Mouse (Mus musculus): ENCODE results near the gene Serp2. TPM values are rescaled to one million over a fixed set of nuclear protein-coding genes. Genes with fewer than 3 reads are reported as not detected.

The Serp2 gene
- polyA plus RNA-seq, 1 experiment from 2014 or later, result 142 TPM

DNA sequence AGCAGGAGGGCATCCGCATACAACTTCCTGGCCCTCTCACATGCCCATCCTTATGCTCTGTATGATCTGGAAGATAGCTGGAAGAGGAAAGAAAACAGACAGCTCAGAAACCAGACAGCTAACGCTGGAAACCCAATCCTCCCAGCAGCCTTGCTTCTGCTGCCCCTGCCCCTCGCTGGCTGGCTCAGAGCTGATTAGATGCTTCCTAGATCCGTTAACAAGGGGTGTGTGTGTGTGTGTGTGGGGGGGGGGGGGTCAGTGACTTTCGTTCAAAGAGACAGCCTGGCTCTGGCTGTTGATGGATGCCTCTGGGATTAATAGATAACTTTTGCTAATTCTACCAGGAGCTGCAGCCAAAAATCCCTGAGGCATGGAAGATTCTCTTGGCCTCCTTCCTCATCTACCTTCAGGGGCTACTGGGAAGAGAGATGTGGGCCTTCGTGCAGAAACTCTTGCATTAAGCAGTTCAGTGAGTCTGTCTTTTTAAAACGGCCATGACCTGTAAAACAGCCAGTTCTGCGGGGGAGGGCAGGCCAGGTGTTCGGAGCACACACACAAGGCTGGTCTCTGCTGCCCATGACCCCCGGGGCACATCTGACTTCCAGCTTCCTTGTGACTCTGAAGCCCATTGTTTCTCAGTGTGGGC is 23.4 kb downstream of the Serp2 start:
- H3K4me2 ChIP-seq, result peak overlapping the region; percentile 54
- peak overlapping the region; percentile 82 for H3K27ac ChIP-seq (replicated peaks)
- H3K36me3 ChIP-seq, result no peaks in the 10 kb centered on the region
- peak overlapping the region; percentile 18 for H3K4me3 ChIP-seq
- peak; percentile 49; the same call in 1 of the 2 replicates for ATAC-seq (ENCODE audit: low read depth)
- peak overlapping the region; percentile 60 for H3K9ac ChIP-seq
- H3K9me3 ChIP-seq, result no peaks in the 10 kb centered on the region
- H3K27me3 ChIP-seq, result no peaks in the 10 kb centered on the region
- peaks cover 28% of the 10 kb centered on the region for H3K4me1 ChIP-seq (replicated peaks)
- WGBS, result 21% methylated on average over 10 of the region's 10 CpGs

DNA sequence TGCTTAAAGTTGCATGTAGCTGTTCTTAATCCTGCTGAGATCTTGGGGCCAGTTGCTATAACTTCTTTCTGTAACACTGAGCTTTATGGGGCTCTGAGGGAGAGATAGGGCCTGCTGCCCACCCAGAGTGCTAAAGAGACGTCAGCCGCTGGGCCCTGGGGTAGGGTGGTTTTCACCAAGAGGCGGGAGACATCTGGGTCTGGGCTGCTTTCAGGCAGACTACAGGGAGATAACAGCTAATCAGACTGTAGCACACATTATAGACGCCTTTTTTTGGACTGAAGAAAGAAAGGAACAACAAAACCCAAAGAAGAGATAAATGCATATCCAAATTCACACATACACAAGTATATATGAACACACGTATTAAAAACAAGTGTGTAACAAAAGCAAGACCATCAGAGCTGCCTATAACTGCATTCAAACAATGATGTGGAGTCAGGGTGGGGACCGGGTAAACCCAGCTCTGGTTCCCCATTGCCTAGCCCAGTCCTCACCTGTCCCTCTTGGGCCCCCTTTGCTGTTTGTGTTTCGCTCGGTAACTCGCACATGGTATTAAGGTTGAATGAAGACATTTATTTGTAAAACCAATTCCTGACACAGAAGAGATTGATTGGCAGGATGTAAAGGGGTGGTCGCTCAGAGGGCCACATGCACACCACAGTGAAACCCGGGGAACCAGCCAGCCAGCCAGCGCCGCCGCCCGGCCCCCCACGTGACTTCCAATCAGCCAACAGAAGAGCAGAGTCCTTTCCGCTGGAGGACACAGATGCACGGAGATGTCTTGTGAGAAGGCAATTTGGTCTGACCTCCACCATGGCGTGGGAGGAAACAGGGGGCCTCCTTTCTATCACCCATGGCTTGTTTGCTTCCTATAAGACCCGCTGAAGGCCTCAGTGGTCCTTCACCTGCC is 24.2 kb downstream of the Serp2 start:
- Histone ChIP-seq H3K36me3 (no peaks in the 10 kb centered on the region), H3K9me3 (no peaks in the 10 kb centered on the region), H3K4me3 (peak overlapping the region; percentile 18), H3K27me3 (no peaks in the 10 kb centered on the region), H3K4me2 (peak overlapping the region; percentile 54), H3K27ac (replicated peaks) (peak overlapping the region; percentile 82), H3K9ac (peak overlapping the region; percentile 60), H3K4me1 (replicated peaks) (peaks cover 34% of the 10 kb centered on the region)
- peak; percentile 81 for ATAC-seq (ENCODE audit: low read depth)
- WGBS, result 40% methylated on average over 20 of the region's 20 CpGs

DNA sequence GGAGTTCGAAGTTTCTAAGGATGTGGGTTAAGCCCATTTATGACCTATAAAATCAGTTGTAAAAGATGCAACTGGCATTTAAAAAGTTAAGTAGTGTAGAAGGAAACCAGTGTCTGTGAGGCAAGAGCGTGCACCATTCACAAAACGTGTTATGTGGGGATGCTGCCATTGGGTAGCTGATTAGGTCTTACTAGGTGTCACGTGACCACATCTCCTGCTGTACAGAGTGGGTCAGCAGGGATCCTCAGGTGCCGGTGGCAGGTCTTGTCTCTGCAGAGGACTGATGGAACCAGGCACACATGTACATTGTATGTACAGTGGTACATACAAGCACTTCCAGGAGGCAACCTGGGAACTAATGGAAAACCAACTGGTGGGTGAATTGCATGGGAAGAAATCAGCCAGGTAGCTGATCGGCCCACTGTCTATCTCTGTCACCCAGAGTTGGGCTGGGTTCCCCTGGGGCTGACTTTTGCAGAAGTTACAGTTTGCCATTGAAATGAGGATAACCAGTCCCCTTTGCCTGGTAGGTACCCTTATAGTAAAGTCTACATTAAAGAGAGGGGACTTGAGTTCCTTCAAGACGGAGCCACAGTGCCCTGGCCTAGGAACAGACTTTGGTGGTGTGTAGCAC is 25.5 kb downstream of the Serp2 start:
- 94% methylated on average over 7 of the region's 7 CpGs for WGBS
- peaks cover 41% of the 10 kb centered on the region for H3K4me1 ChIP-seq (replicated peaks)
- H3K36me3 ChIP-seq, result no peaks in the 10 kb centered on the region
- no peaks in the 10 kb centered on the region for H3K9me3 ChIP-seq
- no peak for ATAC-seq (ENCODE audit: low read depth)
- H3K9ac ChIP-seq, result no peak overlapping the region
- no peak overlapping the region for H3K4me3 ChIP-seq
- H3K4me2 ChIP-seq, result no peak overlapping the region
- H3K27me3 ChIP-seq, result no peaks in the 10 kb centered on the region
- H3K27ac ChIP-seq (replicated peaks), result no peak overlapping the region

DNA sequence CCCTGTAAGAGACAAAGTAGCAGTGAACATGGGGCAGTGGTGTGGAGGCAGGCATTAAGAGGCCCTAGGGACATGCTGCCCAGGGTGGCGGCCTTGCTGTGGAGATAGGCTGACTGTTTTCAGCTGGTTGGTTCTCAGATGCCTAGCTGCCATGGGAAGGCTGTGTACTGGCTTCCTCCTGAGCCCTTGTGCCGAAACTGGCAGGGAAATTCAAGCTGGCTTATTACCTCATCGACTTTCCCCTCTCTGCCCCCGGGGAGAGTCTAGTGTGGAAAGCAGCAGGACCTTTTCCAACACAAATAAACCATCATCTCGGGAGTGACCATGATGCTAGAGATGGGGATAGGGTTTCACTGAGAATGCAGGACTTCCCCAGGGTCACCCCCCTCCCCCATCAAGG is 28.0 kb downstream of the Serp2 start:
- Histone ChIP-seq H3K36me3 (no peaks in the 10 kb centered on the region), H3K27me3 (no peaks in the 10 kb centered on the region), H3K4me2 (no peak overlapping the region), H3K9me3 (no peaks in the 10 kb centered on the region), H3K4me3 (no peak overlapping the region), H3K27ac (replicated peaks) (peak overlapping the region; percentile 59), H3K9ac (peak overlapping the region; percentile 31; the same call in 1 of the 2 replicates), H3K4me1 (replicated peaks) (peaks cover 38% of the 10 kb centered on the region)
- WGBS, result 29% methylated on average over 5 of the region's 5 CpGs
- no peak for ATAC-seq (ENCODE audit: low read depth)

DNA sequence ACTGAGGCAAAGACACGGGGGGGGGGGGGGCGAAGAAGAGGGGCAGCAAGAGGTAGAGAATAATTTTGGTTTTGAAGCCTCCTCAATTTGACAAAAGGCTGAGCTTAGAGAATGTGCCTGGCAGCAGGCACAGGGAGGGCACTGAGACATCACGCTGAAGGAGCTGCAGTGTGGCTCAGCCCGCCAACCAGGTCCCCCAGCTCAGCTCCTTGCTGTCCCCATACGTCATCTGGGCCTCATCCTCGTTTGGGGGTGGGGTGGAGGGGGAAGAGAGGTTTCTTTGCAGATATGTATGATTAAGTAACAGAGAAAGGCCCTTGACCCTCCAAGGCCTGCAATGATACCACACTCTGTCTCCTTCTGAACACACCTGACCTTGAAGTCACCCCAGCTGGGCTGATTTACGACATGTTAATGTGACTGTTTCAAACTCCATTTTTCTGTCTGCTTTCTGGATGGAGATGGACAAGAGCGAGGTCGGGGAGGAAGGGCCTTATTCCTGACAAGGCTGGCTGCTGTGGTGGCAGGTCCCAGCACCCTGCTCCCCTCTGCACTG is 28.9 kb downstream of the Serp2 start:
- no peak overlapping the region for H3K9ac ChIP-seq
- 0 out of 2 replicates have a peak, but pooled peaks have one; percentile 54 for ATAC-seq (ENCODE audit: low read depth)
- no peak overlapping the region for H3K4me3 ChIP-seq
- H3K36me3 ChIP-seq, result no peaks in the 10 kb centered on the region
- H3K27me3 ChIP-seq, result no peaks in the 10 kb centered on the region
- H3K4me1 ChIP-seq (replicated peaks), result peaks cover 30% of the 10 kb centered on the region
- WGBS, result 40% methylated on average over 9 of the region's 9 CpGs
- no peaks in the 10 kb centered on the region for H3K9me3 ChIP-seq
- no peak overlapping the region for H3K4me2 ChIP-seq
- H3K27ac ChIP-seq (replicated peaks), result peak overlapping the region; percentile 59; the same call in 1 of the 2 replicates

DNA sequence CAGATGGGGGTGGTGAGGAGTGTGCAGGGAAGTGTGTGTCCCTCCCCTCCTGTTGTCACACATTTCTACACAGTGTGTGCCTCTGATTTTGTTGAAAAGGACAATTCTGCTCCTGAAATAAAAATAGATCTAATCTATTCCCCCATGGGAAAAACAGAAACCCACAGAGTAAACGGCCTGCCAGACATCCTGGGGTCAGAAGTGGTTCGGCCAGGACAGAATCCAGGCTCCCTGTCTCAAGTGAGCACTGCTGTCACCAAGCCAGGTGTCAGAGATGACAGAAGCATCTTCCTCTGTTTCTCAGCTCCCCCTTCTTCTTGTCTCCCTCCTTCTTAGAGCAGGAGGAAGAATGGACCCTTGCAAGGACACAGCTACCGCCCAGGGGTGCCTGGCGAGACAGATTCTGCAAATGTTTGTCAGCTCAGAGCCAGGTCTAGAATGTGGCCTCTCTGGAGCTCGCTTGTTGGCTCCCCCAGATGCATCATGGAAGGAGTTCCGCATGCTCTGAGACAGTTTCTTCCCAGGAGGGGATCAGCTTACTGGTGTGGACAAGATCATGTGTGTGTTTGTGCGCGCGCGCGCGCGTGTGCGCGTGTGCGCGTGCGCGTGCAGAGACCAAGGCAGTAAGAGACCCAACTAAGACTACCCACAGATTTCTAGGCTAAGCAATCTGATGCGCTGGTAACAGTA is 29.5 kb downstream of the Serp2 start:
- 0 out of 2 replicates have a peak, but pooled peaks have one; percentile 48 for ATAC-seq (ENCODE audit: low read depth)

DNA sequence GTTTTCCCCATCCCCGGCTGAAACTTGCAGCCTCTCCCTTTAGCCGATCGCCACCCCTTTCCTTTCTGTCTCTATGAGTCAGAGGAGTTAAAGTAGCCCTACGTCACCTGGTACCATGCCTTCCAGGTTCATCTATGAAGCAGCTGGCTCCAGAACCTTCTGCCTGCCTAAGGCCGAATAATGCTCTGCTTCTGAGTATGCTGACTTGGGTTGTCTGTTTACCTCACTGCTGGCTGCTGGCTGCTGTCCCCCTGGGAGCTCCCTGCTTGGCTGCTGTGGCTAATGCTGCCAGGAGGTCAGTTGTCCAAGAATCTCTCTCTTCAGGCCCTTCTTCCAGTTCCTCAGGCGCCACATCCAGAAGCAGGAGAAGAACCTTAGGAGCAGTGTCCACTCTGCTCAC is 30.2 kb downstream of the Serp2 start:
- Histone ChIP-seq H3K27ac (replicated peaks) (no peak overlapping the region), H3K27me3 (no peaks in the 10 kb centered on the region), H3K4me1 (replicated peaks) (peaks cover 23% of the 10 kb centered on the region), H3K4me3 (no peak overlapping the region), H3K36me3 (no peaks in the 10 kb centered on the region), H3K9me3 (no peaks in the 10 kb centered on the region), H3K9ac (no peak overlapping the region), H3K4me2 (no peak overlapping the region)
- 89% methylated on average over 6 of the region's 6 CpGs for WGBS
- no peak for ATAC-seq (ENCODE audit: low read depth)

More for the DNA sequence above, 29.5 kb downstream of the Serp2 start:
- Histone ChIP-seq H3K9ac (no peak overlapping the region), H3K4me1 (replicated peaks) (peaks cover 24% of the 10 kb centered on the region), H3K27ac (replicated peaks) (no peak overlapping the region), H3K36me3 (no peaks in the 10 kb centered on the region), H3K27me3 (no peaks in the 10 kb centered on the region), H3K4me3 (no peak overlapping the region), H3K9me3 (no peaks in the 10 kb centered on the region), H3K4me2 (no peak overlapping the region)
- WGBS, result 91% methylated on average over 20 of the region's 20 CpGs

DNA sequence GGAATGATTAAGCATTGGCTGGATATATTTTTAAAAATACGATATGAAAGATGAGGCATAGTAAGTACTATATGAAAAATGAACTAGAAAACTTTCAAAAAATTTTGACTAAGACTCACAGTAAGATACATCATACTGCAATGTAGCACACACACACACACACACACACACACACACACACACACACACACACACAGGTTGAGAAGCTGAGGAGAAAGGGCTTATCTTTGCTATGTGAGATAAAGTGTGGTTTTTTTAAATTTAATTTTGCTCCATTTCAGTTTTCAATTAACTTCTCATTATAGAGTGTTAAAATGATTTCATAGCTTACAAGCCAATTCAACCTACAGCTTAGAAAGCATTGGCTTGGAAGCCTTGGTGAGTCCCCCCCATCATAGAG is 33.3 kb downstream of the Serp2 start:
- Histone ChIP-seq H3K27ac (replicated peaks) (no peak overlapping the region), H3K4me3 (no peak overlapping the region), H3K9ac (no peak overlapping the region), H3K27me3 (no peaks in the 10 kb centered on the region), H3K9me3 (no peaks in the 10 kb centered on the region), H3K36me3 (no peaks in the 10 kb centered on the region), H3K4me2 (no peak overlapping the region), H3K4me1 (replicated peaks) (peaks cover 14% of the 10 kb centered on the region)
- 91% methylated on average over 1 of the region's 1 CpGs for WGBS
- no peak for ATAC-seq (ENCODE audit: low read depth)

DNA sequence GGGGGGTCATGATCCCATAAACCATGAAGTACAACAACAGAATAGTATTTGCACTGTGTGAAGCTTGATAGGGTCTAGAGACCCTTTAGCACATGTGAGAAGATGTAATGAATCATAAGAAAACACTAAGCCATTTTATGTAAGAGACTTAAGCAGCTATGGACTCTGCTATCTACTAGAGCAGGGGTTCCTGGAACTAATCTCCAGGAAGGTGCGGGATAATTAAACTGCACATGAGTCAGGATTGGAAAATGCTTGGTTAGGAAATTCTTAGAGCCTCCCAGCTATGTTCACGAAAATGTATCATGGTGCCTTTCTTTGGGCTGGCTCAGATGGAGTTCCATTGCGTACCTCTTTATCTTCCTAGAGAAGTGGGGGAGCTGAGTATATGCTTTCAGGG is 35.4 kb downstream of the Serp2 start:
- H3K27me3 ChIP-seq, result no peaks in the 10 kb centered on the region
- 97% methylated on average over 3 of the region's 3 CpGs for WGBS
- no peak overlapping the region for H3K27ac ChIP-seq (replicated peaks)
- no peaks in the 10 kb centered on the region; the same call in 1 of the 2 replicates for H3K4me1 ChIP-seq (replicated peaks)
- H3K9ac ChIP-seq, result no peak overlapping the region
- H3K9me3 ChIP-seq, result no peaks in the 10 kb centered on the region
- no peak overlapping the region for H3K4me2 ChIP-seq
- H3K36me3 ChIP-seq, result no peaks in the 10 kb centered on the region
- no peak overlapping the region for H3K4me3 ChIP-seq
- ATAC-seq (ENCODE audit: low read depth), result no peak

DNA sequence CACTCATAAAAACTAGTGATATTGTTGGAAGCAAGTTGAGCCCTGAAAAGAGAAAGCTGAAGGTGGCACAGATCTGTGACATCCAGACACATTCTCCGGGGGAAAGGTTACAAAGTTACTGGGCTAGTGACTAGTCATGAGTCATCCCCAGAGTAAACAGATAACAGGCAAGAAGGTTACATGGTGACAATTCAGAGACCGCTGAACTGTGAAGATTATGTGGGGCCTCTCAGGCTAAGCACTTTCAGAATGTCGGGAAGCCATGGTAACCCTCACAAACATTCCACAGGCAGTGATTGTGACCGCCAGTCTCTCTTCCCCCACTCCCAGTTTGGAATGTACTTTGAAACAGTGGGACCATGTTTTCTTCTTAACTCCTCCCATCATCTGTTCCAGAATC is 36.1 kb downstream of the Serp2 start:
- no peak for ATAC-seq (ENCODE audit: low read depth)
- no peak overlapping the region for H3K9ac ChIP-seq
- 61% methylated on average over 4 of the region's 4 CpGs for WGBS

DNA sequence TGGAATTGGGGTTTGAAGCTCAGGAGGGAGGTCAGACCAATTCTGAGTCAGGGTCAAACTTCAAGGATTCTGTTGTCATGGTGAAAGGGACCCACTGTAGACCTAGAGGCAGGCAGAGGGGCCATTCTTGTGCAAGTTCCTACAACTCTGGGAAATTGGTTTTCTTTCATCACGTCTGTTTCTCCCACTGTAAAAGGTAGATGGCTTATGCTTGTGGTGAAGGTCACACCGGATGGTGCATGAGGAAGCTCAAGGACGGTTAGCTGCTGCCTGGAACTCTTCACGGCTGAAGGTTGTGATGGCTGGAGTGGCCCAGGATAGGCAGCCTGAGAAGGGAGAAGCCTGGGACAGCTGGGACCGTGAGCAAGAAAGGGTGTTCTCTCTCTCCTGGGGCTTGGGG is 38.5 kb downstream of the Serp2 start:
- Histone ChIP-seq H3K36me3 (no peaks in the 10 kb centered on the region), H3K27me3 (no peaks in the 10 kb centered on the region), H3K4me2 (no peak overlapping the region), H3K4me3 (no peak overlapping the region), H3K27ac (replicated peaks) (no peak overlapping the region), H3K4me1 (replicated peaks) (peaks cover 10% of the 10 kb centered on the region), H3K9ac (no peak overlapping the region), H3K9me3 (no peaks in the 10 kb centered on the region)
- WGBS, result 89% methylated on average over 5 of the region's 5 CpGs
- ATAC-seq (ENCODE audit: low read depth), result no peak

More for the DNA sequence above, 36.1 kb downstream of the Serp2 start:
- H3K4me3 ChIP-seq, result no peak overlapping the region
- no peaks in the 10 kb centered on the region for H3K36me3 ChIP-seq
- no peaks in the 10 kb centered on the region for H3K9me3 ChIP-seq
- no peak overlapping the region for H3K4me2 ChIP-seq
- no peaks in the 10 kb centered on the region for H3K4me1 ChIP-seq (replicated peaks)
- no peak overlapping the region for H3K27ac ChIP-seq (replicated peaks)
- H3K27me3 ChIP-seq, result no peaks in the 10 kb centered on the region

Data from neural tube, embryonic 13.5 days (tissue).